Mouse (Mus musculus) myocyte (in vitro differentiated cells): ENCODE results near the gene Fam166a.

Source experiments
- CEBPB ChIP-seq: IDR thresholded peaks from 2 replicates; pipeline ENCODE4 v1.6.1; 2011; ENCODE audit warnings: mild to moderate bottlenecking, moderate library complexity; ENCODE audit not compliant: poor library complexity, insufficient read depth, severe bottlenecking
- MAX ChIP-seq: IDR thresholded peaks from one replicate; pipeline ENCODE4 v1.6.1; 2011; ENCODE audit warnings: low read depth, mild to moderate bottlenecking, control low read depth
- MYOD1 ChIP-seq, 3 experiments: IDR thresholded peaks; one replicate each; pipeline ENCODE4 v1.6.1; 2011; ENCODE audit warnings: control low read depth in 2 of 3, low read depth in 2 of 3, mild to moderate bottlenecking in 2 of 3, moderate library complexity in 1 of 3; ENCODE audit not compliant: insufficient read length in 2 of 3, control insufficient read depth in 1 of 3
- POLR2A ChIP-seq: IDR thresholded peaks from one replicate; pipeline ENCODE4 v1.6.1; 2011; ENCODE audit warnings: low read depth, mild to moderate bottlenecking, control low read depth, moderate library complexity; ENCODE audit not compliant: insufficient read length
- SRF ChIP-seq: IDR thresholded peaks from one replicate; pipeline ENCODE4 v1.6.1; 2011; ENCODE audit warnings: low read depth; ENCODE audit not compliant: control insufficient read depth, insufficient read length
- TCF12 ChIP-seq: IDR thresholded peaks from one replicate; pipeline ENCODE4 v1.6.1; 2011; ENCODE audit warnings: mild to moderate bottlenecking, control low read depth; ENCODE audit not compliant: poor library complexity, insufficient read depth, severe bottlenecking
- TCF3 ChIP-seq: IDR thresholded peaks from one replicate; pipeline ENCODE4 v1.6.1; 2011; ENCODE audit warnings: low read depth, control low read depth; ENCODE audit not compliant: insufficient read length
- USF1 ChIP-seq: IDR thresholded peaks from one replicate; pipeline ENCODE4 v1.6.1; 2011; ENCODE audit warnings: low read depth, mild to moderate bottlenecking, control low read depth, moderate library complexity

GRCm38 (mm10) chr2:25213266-25213865 lies 5.2 kb upstream of the Fam166a start:
- TF ChIP-seq MAX = no peak
- no peak for TF ChIP-seq CEBPB
- no peak for TF ChIP-seq MYOD1 (IDR thresholded peaks at IDR 0.05; ENCODE audit: control insufficient read depth in 1 of 3, insufficient read length in 2 of 3, low read depth in 2 of 3)
- TF ChIP-seq TCF12 = no peak
- TF ChIP-seq USF1 = no peak
- TF ChIP-seq SRF = no peak
- TF ChIP-seq TCF3 = no peak
- no peak for TF ChIP-seq POLR2A
